ENCODE assay signal across 8 mouse cellular contexts in the genomic region with DNA sequence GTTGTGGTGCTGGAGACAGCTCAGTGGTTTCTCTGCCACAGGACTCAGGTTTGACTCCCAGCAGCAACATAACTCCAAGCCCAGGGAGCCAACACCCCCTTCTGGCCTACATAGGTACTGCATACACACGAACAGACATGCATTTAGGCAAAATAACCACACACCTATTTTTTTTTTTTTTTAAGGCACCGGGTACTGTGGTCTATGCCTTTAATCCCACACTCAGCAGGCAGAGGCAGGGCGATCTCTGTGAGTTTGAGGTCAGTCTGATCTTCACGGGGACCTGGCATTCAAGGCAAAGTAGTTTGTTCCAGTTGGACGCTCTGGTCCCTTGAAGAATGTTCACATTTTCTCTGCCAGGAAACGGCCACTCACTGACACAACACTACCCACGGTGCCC. TPM values are rescaled to one million over a fixed set of nuclear protein-coding genes. Genes with fewer than 3 reads are reported as not detected.
DNase-seq lines count a peak whose midpoint lies in the region; ATAC-seq and TF ChIP-seq lines count a peak whose summit lies in the region.

No protein-coding gene starts in this region.

- H3K9ac ChIP-seq in hindbrain, embryonic 14.5 days = no peak overlapping the region

- H3K27me3 ChIP-seq in kidney, adult 2 months (replicated peaks; ENCODE audit: control insufficient read depth, insufficient read depth, low read length) = no peaks in the 10 kb centered on the region
- no peaks in the 10 kb centered on the region for H3K27me3 ChIP-seq in hindbrain, embryonic 14.5 days (ENCODE audit: control insufficient read depth, insufficient read depth, low read length)

- TF ChIP-seq POLR2A in kidney, adult 2 months (IDR thresholded peaks at IDR 0.05; ENCODE audit: low read depth, low read length) = no peak

- H3K4me2 ChIP-seq in hindbrain, embryonic 14.5 days (replicated peaks) = no peak overlapping the region

- H3K9me3 ChIP-seq in hindbrain, embryonic 14.5 days (ENCODE audit: control insufficient read depth, low read length) = no peaks in the 10 kb centered on the region

- WGBS in kidney, adult 2 months = 47% methylated on average over 7 of the region's 7 CpGs
- WGBS in hindbrain, embryonic 14.5 days = 77% methylated on average over 7 of the region's 7 CpGs

- ATAC-seq in hindbrain, embryonic 14.5 days (ENCODE audit: low FRiP score) = no peak

- H3K4me1 ChIP-seq in kidney, adult 2 months (ENCODE audit: control insufficient read depth, insufficient read depth, low read length) = peaks cover 21% of the 10 kb centered on the region
- peaks cover 11% of the 10 kb centered on the region for H3K4me1 ChIP-seq in hindbrain, embryonic 14.5 days (replicated peaks; ENCODE audit: control insufficient read depth, insufficient read depth, low read length)

- no peak overlapping the region for H3K4me3 ChIP-seq in kidney, adult 2 months (ENCODE audit: insufficient read depth, low read depth, low read length)
- H3K4me3 ChIP-seq in hindbrain, embryonic 14.5 days (replicated peaks; ENCODE audit: low read length) = no peak overlapping the region

- H3K36me3 ChIP-seq in kidney, adult 2 months (ENCODE audit: control insufficient read depth, insufficient read depth, low read length) = no peaks in the 10 kb centered on the region
- H3K36me3 ChIP-seq in hindbrain, embryonic 14.5 days (replicated peaks; ENCODE audit: control insufficient read depth, insufficient read depth) = no peaks in the 10 kb centered on the region

- peak; percentile 80 for DNase-seq in kidney, adult 2 months
- DNase-seq in kidney, postnatal 14 days = no peak
- DNase-seq in ES-CJ7 (ENCODE audit: low read depth, low spot score) = peak; percentile 88
- peak; percentile 72 for DNase-seq in c-Kit-positive CD71-positive TER-119-negative erythroid progenitor cells, embryonic 14.5 days (ENCODE audit: low read depth)
- peak; percentile 74 for DNase-seq in naive thymus-derived CD4-positive, alpha-beta T cell, adult 2 months (ENCODE audit: low read depth)
- no peak for DNase-seq in gastrocnemius, adult 8-10 months (ENCODE audit: low spot score in 2 of 2)
- no peak for DNase-seq in ovary, postnatal 36 days (ENCODE audit: low spot score)
- DNase-seq in hindbrain, embryonic 14.5 days (ENCODE audit: low spot score) = no peak

- no peak overlapping the region for H3K27ac ChIP-seq in kidney, adult 2 months (ENCODE audit: insufficient read depth, low read depth, low read length)
- no peak overlapping the region for H3K27ac ChIP-seq in hindbrain, embryonic 14.5 days

- TF ChIP-seq CTCF in kidney, adult 2 months (conservative IDR thresholded peaks at IDR 0.05; ENCODE audit: insufficient read depth, insufficient read length, low read depth, low read length) = peak; percentile 60

RNA-seq across cellular contexts. Expression of gene Kyat1, which starts 2.2 kb away (rescaled TPM):
- polyA plus RNA-seq in kidney, adult 2 months (2012; rRNA removed) = 71.6 and 88.3 TPM in 2 replicates
- total RNA-seq in gastrocnemius, adult 8-10 months (2022) = 10 to 100 TPM; 23.0 to 28.7 (median 26.8) TPM
- polyA plus RNA-seq in hindbrain, embryonic 14.5 days (2014; fragmentation: Nextera tagmentation; extraction: Ambion mirVana) = 13.9 and 16.0 TPM in 2 replicates

RNA-seq across cellular contexts. Expression of gene Spout1, which starts 25.2 kb away (rescaled TPM):
- polyA plus RNA-seq in kidney, adult 2 months (2012; rRNA removed) = 22.8 and 23.6 TPM in 2 replicates
- 1 to 10 TPM; 3.4 to 5.1 (median 4.3) TPM for total RNA-seq in gastrocnemius, adult 8-10 months (2022)
- polyA plus RNA-seq in hindbrain, embryonic 14.5 days (2014; fragmentation: Nextera tagmentation; extraction: Ambion mirVana) = 55.4 and 58.8 TPM in 2 replicates

RNA-seq across cellular contexts. Expression of gene Endog, which starts 32.1 kb away (rescaled TPM):
- polyA plus RNA-seq in kidney, adult 2 months (2012; rRNA removed) = 78.0 and 98.0 TPM in 2 replicates
- 10 to 100 TPM; 50.3 to 59.4 (median 56.9) TPM for total RNA-seq in gastrocnemius, adult 8-10 months (2022)
- polyA plus RNA-seq in hindbrain, embryonic 14.5 days (2014; fragmentation: Nextera tagmentation; extraction: Ambion mirVana) = 29.8 and 31.0 TPM in 2 replicates

RNA-seq across cellular contexts. Expression of gene Lrrc8a, which starts 34.1 kb away (rescaled TPM):
- 42.0 and 45.4 TPM in 2 replicates for polyA plus RNA-seq in kidney, adult 2 months (2012; rRNA removed)
- total RNA-seq in gastrocnemius, adult 8-10 months (2022) = 10 to 100 TPM; 13.2 to 20.1 (median 15.3) TPM
- polyA plus RNA-seq in hindbrain, embryonic 14.5 days (2014; fragmentation: Nextera tagmentation; extraction: Ambion mirVana) = 57.9 and 58.6 TPM in 2 replicates

RNA-seq across cellular contexts. Expression of gene Gm28035, which starts 36.9 kb away (rescaled TPM):
- 6.4 and 12.7 TPM in 2 replicates for polyA plus RNA-seq in kidney, adult 2 months (2012; rRNA removed)
- under 1 TPM in 3 of 4 experiments, not detected in 1; 0.22 to 0.78 (median 0.40) TPM for total RNA-seq in gastrocnemius, adult 8-10 months (2022)
- polyA plus RNA-seq in hindbrain, embryonic 14.5 days (2014; fragmentation: Nextera tagmentation; extraction: Ambion mirVana) = 0.07 and 0.17 TPM in 2 replicates

Comparison
In these comparisons a context has a peak if more than half of its experiments do, and no peak if none do; other contexts are left out.
1. DNase-seq: peak in kidney, adult 2 months (single experiment), ES-CJ7 (single experiment), c-Kit-positive CD71-positive TER-119-negative erythroid progenitor cells, embryonic 14.5 days (single experiment) and naive thymus-derived CD4-positive, alpha-beta T cell, adult 2 months (single experiment); none in kidney, postnatal 14 days (single experiment), gastrocnemius, adult 8-10 months (0 of 2), ovary, postnatal 36 days (single experiment) and hindbrain, embryonic 14.5 days (single experiment).